Mouse (Mus musculus): Measurements from ENCODE around the gene Gpr87.

Gpr87 gene

DNA sequence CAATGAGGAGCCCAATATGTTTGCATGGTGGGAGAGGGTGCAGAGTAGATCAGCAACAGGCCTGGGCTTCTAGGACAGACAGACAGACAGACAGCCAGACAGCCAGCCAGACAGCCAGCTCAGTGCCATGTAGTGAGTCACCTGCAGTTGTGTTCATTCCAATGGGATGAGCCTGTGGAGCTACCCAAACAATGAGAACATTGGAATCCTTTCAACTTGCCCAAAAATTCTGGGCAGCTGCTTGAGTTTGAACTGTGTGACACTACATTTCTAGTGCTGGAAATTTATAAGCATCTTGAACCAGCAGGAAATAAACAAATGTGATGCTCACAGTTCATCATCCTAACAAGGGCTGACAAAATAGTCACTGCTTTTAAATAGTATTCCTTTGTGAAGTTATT is 55.3 kb downstream of the Gpr87 start:
- DNase-seq (ENCODE audit: low spot score in 2 of 2): no peak

DNA sequence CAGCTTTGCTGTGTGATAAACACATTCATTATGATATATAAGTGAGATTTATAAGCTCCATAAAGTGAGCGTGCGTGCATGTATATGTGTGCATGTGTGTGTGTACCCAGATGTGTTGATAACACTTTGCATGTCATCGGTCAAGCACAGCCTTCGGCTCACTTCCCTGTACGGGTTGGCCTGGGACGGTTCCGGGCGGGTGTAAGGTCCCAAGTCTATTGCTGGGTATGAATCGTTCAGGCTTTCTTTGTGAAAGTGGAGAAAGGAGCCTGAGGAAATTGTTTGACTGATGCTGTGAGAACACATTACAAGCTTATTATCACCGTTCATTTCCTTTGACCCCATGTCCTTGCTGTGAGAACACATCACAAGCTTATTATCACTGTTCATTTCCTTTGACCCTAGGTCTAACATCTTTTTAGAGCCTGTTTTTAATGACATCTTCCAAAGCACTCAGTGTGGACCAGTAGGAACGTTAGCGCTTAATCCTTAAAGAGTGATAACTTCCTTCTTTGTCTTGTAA is 55.9 kb downstream of the Gpr87 start:
- DNase-seq (ENCODE audit: low spot score in 2 of 2): no peak

GRCm38 (mm10) chr3:59135911-59136653 is 58.8 kb downstream of the Gpr87 start:
- DNase-seq (ENCODE audit: low spot score in 2 of 2): no peak

- no peak for DNase-seq (ENCODE audit: low spot score in 2 of 2)
Measured at GRCm38 (mm10) chr3:59133189-59133588, 61.7 kb downstream of the Gpr87 start.

- DNase-seq (ENCODE audit: low spot score in 2 of 2): no peak
Measured at GRCm38 (mm10) chr3:59131966-59132365, 62.9 kb downstream of the Gpr87 start.

GRCm38 (mm10) chr3:59131081-59131480 is 63.8 kb downstream of the Gpr87 start:
- no peak for DNase-seq (ENCODE audit: low spot score in 2 of 2)

DNA sequence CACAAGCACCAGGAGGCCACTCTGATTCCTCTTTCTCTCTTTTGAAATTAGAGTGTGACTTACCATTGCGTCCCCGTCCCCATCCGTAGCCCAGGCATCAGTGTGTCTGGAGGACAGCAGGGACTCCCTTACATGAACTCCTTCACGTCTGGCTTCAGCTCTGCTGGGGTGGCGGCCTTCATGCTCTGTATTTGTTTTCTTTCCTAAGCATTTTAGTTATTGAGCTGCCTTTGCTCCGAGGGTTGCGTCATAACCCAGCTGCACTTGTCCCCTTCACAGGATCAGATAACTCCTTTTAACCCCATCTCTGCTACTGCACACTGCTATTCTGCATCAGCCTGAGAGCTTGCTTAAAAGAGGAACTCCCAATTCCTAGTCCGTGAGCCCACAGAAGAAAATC is 64.5 kb downstream of the Gpr87 start:
- DNase-seq (ENCODE audit: low spot score in 2 of 2): no peak

- DNase-seq (ENCODE audit: low spot score in 2 of 2): no peak
Measured at GRCm38 (mm10) chr3:59129547-59129946, 65.4 kb downstream of the Gpr87 start.

Measured in frontal cortex, postnatal 14 days (tissue).